Mouse (Mus musculus): ENCODE measurements around the gene Cyp4a29. TPM values are rescaled to one million over a fixed set of nuclear protein-coding genes. Genes with fewer than 3 reads are reported as not detected.

Cyp4a29 gene
- polyA plus RNA-seq, 1 experiment from 2014 or later, result not detected

Other genes with a start within 250 kb of the Cyp4a29 start
- 4.7 and 5.7 TPM in 2 replicates for gene Stil, start 241.9 kb upstream of the Cyp4a29 start, polyA plus RNA-seq (2015; fragmentation: Nextera tagmentation; extraction: Ambion mirVana)
- gene Tal1, start 185.7 kb upstream of the Cyp4a29 start, polyA plus RNA-seq (2015; fragmentation: Nextera tagmentation; extraction: Ambion mirVana), result 7.6 and 11.9 TPM in 2 replicates
- 5.9 and 6.3 TPM in 2 replicates for gene Pdzk1ip1, start 153.4 kb upstream of the Cyp4a29 start, polyA plus RNA-seq (2015; fragmentation: Nextera tagmentation; extraction: Ambion mirVana)
- 3.6 and 4.4 TPM in 2 replicates for gene Cyp4x1, start 107.8 kb upstream of the Cyp4a29 start, polyA plus RNA-seq (2015; fragmentation: Nextera tagmentation; extraction: Ambion mirVana)
- gene Cyp4a12a, start 57.0 kb downstream of the Cyp4a29 start, polyA plus RNA-seq (2015; fragmentation: Nextera tagmentation; extraction: Ambion mirVana), result not detected in 2 replicates
- not detected in 2 replicates for gene Cyp4a12b, start 169.5 kb downstream of the Cyp4a29 start, polyA plus RNA-seq (2015; fragmentation: Nextera tagmentation; extraction: Ambion mirVana)
- gene Cyp4a30b, start 210.5 kb downstream of the Cyp4a29 start, polyA plus RNA-seq (2015; fragmentation: Nextera tagmentation; extraction: Ambion mirVana), result not detected in 2 replicates

Measured in midbrain, embryonic 13.5 days (tissue).